Mouse (Mus musculus): Measurements from ENCODE around the gene Necab3. TPM values are rescaled to one million over a fixed set of nuclear protein-coding genes. Genes with fewer than 3 reads are reported as not detected.

The Necab3 gene
- polyA plus RNA-seq, 1 experiment from 2014 or later: 1.3 TPM

GRCm38 (mm10) chr2:154552424-154552907 lies 6.2 kb downstream of the Necab3 start:
- WGBS (ENCODE audit: insufficient replicate concordance): 21% methylated on average over 27 of the region's 27 CpGs
- Histone ChIP-seq H3K36me3 (no peaks in the 10 kb centered on the region), H3K27me3 (replicated peaks) (peaks cover 48% of the 10 kb centered on the region), H3K27ac (no peak overlapping the region), H3K4me1 (peaks cover 35% of the 10 kb centered on the region), H3K9ac (0 out of 2 replicates have a peak overlapping the region, but pooled peaks have one; percentile 13), H3K9me3 (replicated peaks) (no peaks in the 10 kb centered on the region), H3K4me2 (peak overlapping the region; percentile 62), H3K4me3 (peak overlapping the region; percentile 25)
- ATAC-seq: peak; percentile 49

- H3K9ac ChIP-seq: 0 out of 2 replicates have a peak overlapping the region, but pooled peaks have one; percentile 13
- H3K36me3 ChIP-seq: no peaks in the 10 kb centered on the region
- 21% methylated on average over 21 of the region's 21 CpGs for WGBS (ENCODE audit: insufficient replicate concordance)
- H3K27ac ChIP-seq: no peak overlapping the region
- H3K27me3 ChIP-seq (replicated peaks): peaks cover 48% of the 10 kb centered on the region
- H3K4me2 ChIP-seq: peak overlapping the region; percentile 62
- peaks cover 30% of the 10 kb centered on the region for H3K4me1 ChIP-seq
- ATAC-seq: no peak
- H3K9me3 ChIP-seq (replicated peaks): no peaks in the 10 kb centered on the region
- H3K4me3 ChIP-seq: peak overlapping the region; percentile 25
Observed at GRCm38 (mm10) chr2:154551927-154552326, 6.8 kb downstream of the Necab3 start.

GRCm38 (mm10) chr2:154551476-154551875 lies 7.2 kb downstream of the Necab3 start, which contains the start of gene Actl10:
Actl10 (plus strand) TSS chr2:154551776.
- Histone ChIP-seq H3K4me2 (peak within 1 kb of the TSS; percentile 62), H3K27me3 (replicated peaks) (peaks cover 48% of the 10 kb centered on the region), H3K4me3 (peak within 1 kb of the TSS; percentile 25), H3K4me1 (peaks cover 28% of the 10 kb centered on the region), H3K9me3 (replicated peaks) (no peaks in the 10 kb centered on the region), H3K9ac (0 out of 2 replicates have a peak within 1 kb of the TSS, but pooled peaks have one; percentile 13), H3K36me3 (no peaks in the 10 kb centered on the region), H3K27ac (no peak within 1 kb of the TSS)
- no peak for ATAC-seq
- 73% methylated on average over 4 of the region's 4 CpGs for WGBS (ENCODE audit: insufficient replicate concordance)

- no peak overlapping the region for H3K4me2 ChIP-seq
- no peak for ATAC-seq
- no peak overlapping the region for H3K27ac ChIP-seq
- H3K4me1 ChIP-seq: peaks cover 28% of the 10 kb centered on the region
- H3K27me3 ChIP-seq (replicated peaks): peaks cover 48% of the 10 kb centered on the region
- WGBS (ENCODE audit: insufficient replicate concordance): 44% methylated on average over 2 of the region's 2 CpGs
- no peaks in the 10 kb centered on the region for H3K9me3 ChIP-seq (replicated peaks)
- no peaks in the 10 kb centered on the region for H3K36me3 ChIP-seq
- H3K9ac ChIP-seq: no peak overlapping the region
- no peak overlapping the region for H3K4me3 ChIP-seq
Observed at GRCm38 (mm10) chr2:154550937-154551336, 7.8 kb downstream of the Necab3 start.

GRCm38 (mm10) chr2:154549886-154550189 lies 8.9 kb downstream of the Necab3 start:
- Histone ChIP-seq H3K36me3 (no peaks in the 10 kb centered on the region), H3K27me3 (replicated peaks) (peaks cover 48% of the 10 kb centered on the region), H3K4me3 (peak overlapping the region; percentile 44), H3K4me2 (peak overlapping the region; percentile 74), H3K27ac (no peak overlapping the region), H3K9ac (peak overlapping the region; percentile 23; the same call in 1 of the 2 replicates), H3K4me1 (peaks cover 28% of the 10 kb centered on the region), H3K9me3 (replicated peaks) (no peaks in the 10 kb centered on the region)
- WGBS (ENCODE audit: insufficient replicate concordance): 12% methylated on average over 20 of the region's 20 CpGs
- no peak for ATAC-seq

GRCm38 (mm10) chr2:154549127-154549885 lies 9.4 kb downstream of the Necab3 start:
- no peaks in the 10 kb centered on the region for H3K36me3 ChIP-seq
- H3K27ac ChIP-seq: no peak overlapping the region
- peak overlapping the region; percentile 23; the same call in 1 of the 2 replicates for H3K9ac ChIP-seq
- peak overlapping the region; percentile 44 for H3K4me3 ChIP-seq
- H3K4me1 ChIP-seq: peaks cover 28% of the 10 kb centered on the region
- WGBS (ENCODE audit: insufficient replicate concordance): 5% methylated on average over 48 of the region's 48 CpGs
- ATAC-seq: peak; percentile 43
- peaks cover 48% of the 10 kb centered on the region for H3K27me3 ChIP-seq (replicated peaks)
- no peaks in the 10 kb centered on the region for H3K9me3 ChIP-seq (replicated peaks)
- H3K4me2 ChIP-seq: peak overlapping the region; percentile 74

GRCm38 (mm10) chr2:154548688-154549087 lies 10.0 kb downstream of the Necab3 start:
- ATAC-seq: peak; percentile 40; the same call in 1 of the 2 replicates
- H3K4me3 ChIP-seq: no peak overlapping the region
- peak overlapping the region; percentile 74 for H3K4me2 ChIP-seq
- H3K27me3 ChIP-seq (replicated peaks): peaks cover 48% of the 10 kb centered on the region
- no peak overlapping the region for H3K27ac ChIP-seq
- no peaks in the 10 kb centered on the region for H3K9me3 ChIP-seq (replicated peaks)
- H3K36me3 ChIP-seq: no peaks in the 10 kb centered on the region
- 40% methylated on average over 3 of the region's 3 CpGs for WGBS (ENCODE audit: insufficient replicate concordance)
- H3K9ac ChIP-seq: no peak overlapping the region
- peaks cover 28% of the 10 kb centered on the region for H3K4me1 ChIP-seq

- 77% methylated on average over 10 of the region's 10 CpGs for WGBS (ENCODE audit: insufficient replicate concordance)
- H3K27me3 ChIP-seq (replicated peaks): peaks cover 34% of the 10 kb centered on the region
Observed at GRCm38 (mm10) chr2:154546711-154547110, 12.0 kb downstream of the Necab3 start, which contains the start of gene 1700003F12Rik. 1700003F12Rik (plus strand) TSS chr2:154547085.

GRCm38 (mm10) chr2:154543567-154544347 lies 14.9 kb downstream of the Necab3 start:
- H3K9ac ChIP-seq: no peak overlapping the region
- H3K4me1 ChIP-seq: peaks cover 5% of the 10 kb centered on the region
- H3K36me3 ChIP-seq: no peaks in the 10 kb centered on the region
- H3K4me2 ChIP-seq: no peak overlapping the region
- 79% methylated on average over 9 of the region's 9 CpGs for WGBS (ENCODE audit: insufficient replicate concordance)
- H3K27me3 ChIP-seq (replicated peaks): peaks cover 5% of the 10 kb centered on the region
- ATAC-seq: no peak
- no peaks in the 10 kb centered on the region for H3K9me3 ChIP-seq (replicated peaks)
- no peak overlapping the region for H3K27ac ChIP-seq
- no peak overlapping the region for H3K4me3 ChIP-seq

More at GRCm38 (mm10) chr2:154546711-154547110, 12.0 kb downstream of the Necab3 start, which contains the start of gene 1700003F12Rik:
- Histone ChIP-seq H3K4me1 (peaks cover 15% of the 10 kb centered on the region), H3K9me3 (replicated peaks) (no peaks in the 10 kb centered on the region), H3K4me2 (no peak within 1 kb of the TSS), H3K27ac (no peak within 1 kb of the TSS), H3K9ac (no peak within 1 kb of the TSS), H3K36me3 (no peaks in the 10 kb centered on the region), H3K4me3 (no peak within 1 kb of the TSS)
- no peak for ATAC-seq

- no peak overlapping the region for H3K27ac ChIP-seq
- no peak for ATAC-seq
- no peaks in the 10 kb centered on the region for H3K9me3 ChIP-seq (replicated peaks)
- H3K4me1 ChIP-seq: peaks cover 13% of the 10 kb centered on the region
- no peak overlapping the region for H3K9ac ChIP-seq
- peaks cover 3% of the 10 kb centered on the region; the same call in 1 of the 2 replicates for H3K36me3 ChIP-seq
- whole genome bisulfite sequencing (ENCODE audit: insufficient replicate concordance): 58% methylated on average over 2 of the region's 2 CpGs
- H3K4me2 ChIP-seq: no peak overlapping the region
- no peak overlapping the region for H3K4me3 ChIP-seq
- H3K27me3 ChIP-seq (replicated peaks): no peaks in the 10 kb centered on the region
Observed at GRCm38 (mm10) chr2:154541630-154542029, 17.1 kb downstream of the Necab3 start.

GRCm38 (mm10) chr2:154539720-154540119 lies 19.0 kb downstream of the Necab3 start:
- Histone ChIP-seq H3K9me3 (replicated peaks) (no peaks in the 10 kb centered on the region), H3K4me3 (no peak overlapping the region), H3K27me3 (replicated peaks) (no peaks in the 10 kb centered on the region), H3K27ac (no peak overlapping the region), H3K4me2 (no peak overlapping the region), H3K9ac (no peak overlapping the region), H3K4me1 (peaks cover 13% of the 10 kb centered on the region), H3K36me3 (peaks cover 20% of the 10 kb centered on the region)
- WGBS (ENCODE audit: insufficient replicate concordance): 70% methylated on average over 3 of the region's 3 CpGs
- no peak for ATAC-seq

- no peak for ATAC-seq
- Histone ChIP-seq H3K9ac (no peak overlapping the region), H3K27me3 (replicated peaks) (no peaks in the 10 kb centered on the region), H3K4me3 (no peak overlapping the region), H3K4me1 (peaks cover 13% of the 10 kb centered on the region), H3K4me2 (no peak overlapping the region), H3K36me3 (peaks cover 27% of the 10 kb centered on the region), H3K27ac (no peak overlapping the region), H3K9me3 (replicated peaks) (no peaks in the 10 kb centered on the region)
- WGBS (ENCODE audit: insufficient replicate concordance): 20% methylated on average over 3 of the region's 3 CpGs
Observed at GRCm38 (mm10) chr2:154538710-154539109, 20.0 kb downstream of the Necab3 start.

Measured in liver, embryonic 12.5 days (tissue).